Mouse (Mus musculus): Measurements from ENCODE around the gene Rnf6. TPM values are rescaled to one million over a fixed set of nuclear protein-coding genes. Genes with fewer than 3 reads are reported as not detected.
A peak's percentile ranks its signal among the peaks of the same experiment; 100 is the strongest.
"Not testable (repeated sequence)": the region's sequence is repeated elsewhere in the genome, so short reads cannot be mapped to it uniquely, and the experiment has no call there.

Rnf6 gene
- total RNA-seq, 2 experiments from 2014 or later: 67.1 to 75.2 TPM

DNA sequence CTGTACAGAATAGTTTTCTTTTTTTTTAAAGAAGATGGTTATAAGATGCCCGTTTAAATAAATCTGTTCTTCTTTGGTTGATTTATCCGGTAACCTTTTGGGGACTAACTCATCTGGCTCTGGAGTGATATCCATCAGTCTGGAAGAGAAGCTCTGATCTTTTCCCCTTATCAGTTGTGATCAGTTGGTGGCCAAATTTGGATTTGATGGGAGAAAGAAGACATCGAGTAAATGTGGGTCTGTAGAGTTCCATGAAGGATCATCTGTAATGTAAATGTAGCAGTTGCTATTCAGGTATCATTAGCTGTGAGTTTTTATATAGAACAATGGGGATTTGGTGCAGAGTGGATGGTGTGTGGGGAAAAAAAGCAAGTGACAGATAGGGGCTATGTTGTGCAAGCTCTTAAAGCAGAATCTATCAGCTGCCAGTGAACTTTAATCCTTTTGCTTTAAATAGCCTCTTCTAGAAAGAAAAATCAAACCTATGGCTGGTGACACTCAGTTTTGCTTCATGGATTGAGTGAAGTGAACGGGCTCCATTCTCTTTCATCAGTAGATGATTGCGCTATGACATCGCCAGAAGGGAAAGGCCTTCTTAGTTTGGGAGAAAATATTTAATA lies 10.8 kb upstream of the Rnf6 start:
- intact Hi-C loops (cut with DNase I): loop anchor here (5.0 kb wide), 1 partner anchor 60 kb away; no protein-coding TSS in a partner anchor
- no peak for DNase-seq (ENCODE audit: low spot score in 2 of 2)

DNA sequence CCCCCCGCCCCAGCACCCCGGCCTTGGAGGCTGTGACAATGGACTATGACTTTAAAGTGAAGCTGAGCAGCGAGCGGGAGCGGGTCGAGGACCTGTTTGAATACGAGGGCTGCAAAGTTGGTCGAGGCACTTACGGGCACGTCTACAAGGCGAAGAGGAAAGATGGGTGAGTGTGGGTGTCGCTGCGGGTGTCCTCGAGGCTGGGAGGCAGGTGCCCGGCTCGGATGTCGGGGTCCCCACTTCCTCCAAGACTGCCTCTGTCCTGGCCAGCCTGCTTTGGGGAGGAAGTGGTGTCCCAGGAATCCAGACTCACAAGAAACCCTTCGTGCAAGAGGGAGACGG lies 10.3 kb upstream of the Rnf6 start:
- intact Hi-C loops (cut with DNase I): loop anchor here (1.0 to 5.0 kb wide), 2 partner anchors 18 to 61 kb away; no protein-coding TSS in a partner anchor
- DNase-seq (ENCODE audit: low spot score in 2 of 2): no peak

DNA sequence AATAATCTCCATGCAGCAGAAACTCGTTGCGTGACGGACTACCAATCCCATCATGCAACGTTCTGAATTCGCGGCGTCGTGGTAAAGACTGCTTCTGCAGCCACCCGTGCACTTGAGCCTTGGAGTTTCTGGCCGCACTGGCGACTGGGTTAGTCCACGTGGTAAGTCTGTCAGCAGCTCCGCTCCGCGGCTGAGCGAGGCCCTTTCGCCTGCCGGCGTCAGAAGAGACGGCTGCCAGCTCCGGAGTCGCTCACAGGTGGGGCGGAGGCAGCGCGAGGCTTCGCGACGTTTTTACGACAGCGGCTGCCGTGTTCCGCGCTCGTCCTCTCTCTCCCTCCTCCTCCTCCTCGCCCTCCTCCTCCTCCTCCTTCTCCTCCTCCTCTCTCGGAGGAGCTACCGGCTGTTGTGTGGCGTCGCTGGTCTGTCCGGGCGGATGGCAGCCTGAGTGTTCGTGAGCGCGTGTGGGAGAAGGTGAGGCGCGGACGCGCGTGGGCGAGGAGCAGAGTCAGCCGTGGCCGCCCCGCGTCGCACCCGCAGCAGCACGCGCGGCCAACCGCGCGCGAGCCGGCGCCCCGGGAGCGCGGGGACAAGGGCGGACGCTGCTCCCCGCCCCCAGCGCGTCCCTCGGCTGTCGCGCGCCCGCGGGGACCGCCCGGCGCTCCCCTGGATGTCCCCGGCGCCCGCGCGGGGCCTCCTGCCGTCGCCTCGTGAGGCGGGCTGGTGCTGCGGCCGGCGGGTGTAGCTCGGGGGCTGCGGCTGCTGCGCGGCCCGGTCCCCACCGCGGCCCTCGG lies 9.7 kb upstream of the Rnf6 start, which contains the start of gene Cdk8:
Gene Cdk8, plus strand, starts transcription at position 367 of the 791 bp plus-strand sequence.
- peak; percentile 93 to 94 for DNase-seq (ENCODE audit: low spot score in 2 of 2)
- intact Hi-C loops (cut with DNase I): loop anchor here (1.0 to 5.0 kb wide), 2 partner anchors 18 to 61 kb away; no protein-coding TSS in a partner anchor

DNA sequence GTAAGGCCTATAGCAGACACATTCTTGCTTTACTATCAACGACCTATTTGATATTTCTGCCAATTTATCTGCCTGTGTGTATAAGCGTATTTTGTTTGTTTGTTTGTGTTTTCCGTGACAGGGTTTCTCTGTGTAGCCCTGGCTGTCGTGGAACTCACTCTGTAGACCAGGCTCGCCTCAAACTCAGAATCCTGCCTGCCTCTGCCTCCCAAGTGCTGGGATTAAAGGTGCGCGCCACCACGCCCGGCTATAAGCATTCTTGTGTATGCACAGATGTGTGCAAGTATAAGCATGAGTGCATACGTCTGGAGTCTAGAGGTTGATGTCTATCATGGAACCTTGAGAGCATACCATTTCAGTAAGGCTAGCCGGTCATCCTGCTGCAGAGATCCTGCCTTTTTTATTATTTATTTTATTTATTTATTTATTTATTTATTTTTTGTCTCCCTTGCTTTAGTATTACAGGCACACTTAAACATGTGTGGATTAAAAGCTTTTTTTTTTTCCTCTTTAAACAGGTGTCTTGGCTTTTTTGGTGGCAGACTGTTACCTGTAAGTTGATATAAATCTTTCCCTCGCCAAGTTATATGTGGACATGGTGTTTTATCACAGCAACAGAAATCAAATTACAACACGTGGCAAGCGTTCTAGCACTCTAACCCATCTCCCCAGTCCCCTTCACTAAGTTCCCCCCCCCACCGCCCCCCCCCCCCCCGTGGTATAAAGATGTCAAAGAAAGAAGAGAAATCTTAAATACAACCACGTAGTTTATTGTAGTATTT lies 8.7 kb upstream of the Rnf6 start:
- intact Hi-C loops (cut with DNase I): loop anchor here (5.0 kb wide), 1 partner anchor 62 kb away; no protein-coding TSS in a partner anchor
- DNase-seq (ENCODE audit: low spot score in 2 of 2): no peak

DNA sequence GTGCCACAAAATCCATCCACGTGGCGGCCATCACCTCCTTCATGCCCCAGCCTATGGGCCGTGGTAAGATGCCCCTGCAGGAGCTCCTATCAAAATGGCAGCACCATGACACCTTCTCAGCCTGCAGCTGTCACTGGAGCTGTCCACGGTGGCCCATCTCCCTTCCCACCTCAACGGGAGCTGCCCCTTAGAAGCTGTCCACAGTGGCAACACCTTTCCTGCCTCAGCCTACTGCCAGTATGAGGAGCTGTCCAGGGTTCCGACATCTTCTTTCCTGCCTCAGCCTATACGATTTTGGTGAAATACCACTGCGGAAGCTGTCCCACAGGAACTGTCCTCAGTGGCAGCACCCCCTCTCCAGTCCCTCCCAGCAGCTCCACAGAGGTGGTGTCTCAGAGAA lies 6.1 kb upstream of the Rnf6 start:
- no peak for DNase-seq (ENCODE audit: low spot score in 2 of 2)
- intact Hi-C loops (cut with DNase I): no loop called here

DNA sequence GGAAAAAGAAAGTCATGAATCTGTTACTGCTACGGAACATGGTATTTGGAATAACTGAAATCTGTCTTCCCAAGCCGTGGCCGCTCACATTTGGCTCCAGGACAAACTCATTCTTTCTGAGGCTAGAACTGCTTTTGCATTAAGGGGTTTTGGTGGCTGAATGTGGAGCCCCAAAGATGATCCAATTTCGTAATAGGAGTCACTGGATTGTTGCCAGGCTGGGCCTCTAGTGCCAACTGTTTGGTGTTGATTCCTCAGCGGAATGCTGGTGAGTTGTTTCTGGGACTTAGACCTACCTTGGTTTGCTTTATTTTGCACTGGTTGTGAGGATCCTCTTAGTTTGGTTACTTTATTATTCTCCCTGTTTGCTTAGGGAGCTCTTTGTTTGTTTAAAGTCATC lies 2.4 kb upstream of the Rnf6 start:
- no peak for DNase-seq (ENCODE audit: low spot score in 2 of 2)
- intact Hi-C loops (cut with DNase I): loop anchor here (5.0 kb wide), 1 partner anchor 154 kb away; no protein-coding TSS in a partner anchor

DNA sequence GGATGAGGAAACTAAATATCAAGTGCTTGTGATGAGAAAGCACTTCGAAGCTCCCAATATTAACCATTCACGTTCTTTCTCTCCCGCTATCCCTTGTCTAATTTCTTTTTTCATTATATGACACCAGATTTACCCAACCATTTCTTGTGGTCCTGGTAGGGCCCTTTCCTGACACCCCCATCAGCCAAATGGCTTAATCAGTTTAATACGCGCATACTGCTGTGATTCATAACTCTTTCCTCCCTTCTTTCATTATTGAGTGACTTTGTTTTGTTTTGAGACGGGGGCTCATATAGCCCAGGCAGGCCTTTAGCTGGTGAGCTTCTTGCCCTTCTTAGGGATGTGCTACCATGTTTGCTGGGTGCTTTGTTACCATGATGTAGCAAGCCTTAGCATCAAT lies 367 bp upstream of the Rnf6 start:
- DNase-seq (ENCODE audit: low spot score in 2 of 2): no peak
- intact Hi-C loops (cut with DNase I): loop anchor here (5.0 kb wide), 1 partner anchor 156 kb away; no protein-coding TSS in a partner anchor

DNA sequence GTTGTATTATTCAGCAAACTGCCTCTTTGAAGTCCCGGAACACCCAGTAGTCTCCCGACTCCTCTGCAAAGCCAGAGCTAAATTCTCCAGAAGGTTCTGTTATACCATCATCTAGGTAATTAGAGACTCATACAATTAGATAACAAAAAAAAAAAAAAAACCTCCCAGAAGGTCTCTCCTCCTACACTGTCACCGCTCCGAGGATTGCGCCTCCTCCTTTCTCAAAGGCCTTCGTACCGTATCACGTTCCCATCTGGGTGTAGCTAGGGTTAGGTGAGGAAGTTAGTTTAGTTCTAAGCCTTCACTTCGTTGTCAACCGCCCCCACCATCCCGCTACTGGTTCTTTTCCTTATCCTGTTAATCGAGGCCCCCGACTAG lies 865 bp downstream of the Rnf6 start:
- intact Hi-C loops (cut with DNase I): loop anchor here (5.0 kb wide), 1 partner anchor 157 kb away; no protein-coding TSS in a partner anchor
- no peak for DNase-seq (ENCODE audit: low spot score in 2 of 2)

DNA sequence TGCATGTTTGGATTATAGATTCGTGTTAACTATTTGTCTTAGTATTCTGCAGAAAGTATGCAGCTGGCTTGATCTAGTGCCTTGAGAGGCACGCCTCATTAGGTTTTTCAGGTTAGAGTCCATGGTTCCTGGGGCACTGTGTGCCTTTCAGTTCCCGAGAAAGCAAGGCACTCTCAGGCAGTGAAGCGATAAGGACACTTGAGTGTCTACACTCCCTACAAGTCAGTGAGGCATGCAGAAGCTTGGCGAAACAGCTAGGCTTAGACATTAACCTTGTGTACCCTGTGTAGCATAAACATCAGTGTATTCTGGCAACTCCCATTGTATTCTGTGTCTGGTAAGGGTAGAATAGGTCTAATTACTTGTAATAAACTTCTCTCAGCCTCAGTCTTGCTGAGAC lies 15.8 kb downstream of the Rnf6 start:
- DNase-seq (ENCODE audit: low spot score in 2 of 2): no peak
- intact Hi-C loops (cut with DNase I): no loop called here

DNA sequence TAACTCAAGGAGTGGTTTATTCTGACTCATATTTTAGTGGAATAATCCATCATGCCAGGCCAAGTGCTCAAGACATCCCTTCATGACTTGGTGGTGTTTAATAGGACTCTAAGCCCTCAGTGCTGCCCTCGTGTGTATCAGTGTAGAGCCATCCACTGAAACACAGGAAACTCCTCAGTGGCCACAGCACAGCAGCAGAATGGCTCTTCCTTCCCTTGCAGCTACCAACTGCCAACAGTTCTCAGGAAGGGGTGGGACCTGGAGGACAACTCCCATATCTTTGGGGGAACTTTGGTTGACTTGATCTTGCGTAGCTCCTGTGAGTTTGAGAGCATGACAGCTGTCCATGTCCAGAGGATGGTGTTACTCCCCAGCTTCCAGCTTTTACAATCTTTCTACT lies 17.4 kb downstream of the Rnf6 start:
- no peak for DNase-seq (ENCODE audit: low spot score in 2 of 2)
- intact Hi-C loops (cut with DNase I): no loop called here

DNA sequence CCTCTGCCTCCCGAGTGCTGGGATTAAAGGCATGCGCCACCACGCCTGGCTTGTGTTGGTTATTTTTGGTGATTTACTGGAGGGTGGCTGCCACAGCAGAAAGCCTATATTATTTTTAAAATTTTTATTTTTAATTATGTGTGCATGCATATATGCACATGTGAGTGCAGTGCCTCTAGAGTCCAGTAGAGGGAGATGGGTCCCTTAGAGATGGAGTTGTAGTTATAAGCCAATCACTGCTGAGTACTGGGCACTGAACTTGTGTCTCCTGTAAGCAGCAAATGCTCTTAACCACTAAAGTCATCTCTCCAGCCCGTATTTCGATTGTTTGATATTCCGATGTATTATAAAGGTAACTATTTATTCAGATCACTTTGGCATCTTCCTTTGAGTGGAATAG lies 20.8 kb downstream of the Rnf6 start:
- intact Hi-C loops (cut with DNase I): no loop called here
- no peak for DNase-seq (ENCODE audit: low spot score in 2 of 2)

DNA sequence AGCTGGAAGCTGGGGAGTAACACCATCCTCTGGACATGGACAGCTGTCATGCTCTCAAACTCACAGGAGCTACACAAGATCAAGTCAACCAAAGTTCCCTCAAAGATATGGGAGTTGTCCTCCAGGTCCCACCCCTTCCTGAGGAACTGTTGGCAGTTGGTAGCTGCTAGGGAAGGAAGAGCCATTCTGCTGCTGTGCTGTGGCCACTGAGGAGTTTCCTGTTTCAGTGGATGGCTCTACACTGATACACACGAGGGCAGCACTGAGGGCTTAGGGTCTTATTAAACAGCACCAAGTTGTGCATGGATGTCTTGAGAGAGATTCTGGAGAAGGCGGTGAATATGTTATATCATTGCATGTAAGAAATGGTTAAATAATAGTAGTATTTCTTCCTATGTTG lies 21.8 kb downstream of the Rnf6 start:
- intact Hi-C loops (cut with DNase I): no loop called here
- no peak for DNase-seq (ENCODE audit: low spot score in 2 of 2)

DNA sequence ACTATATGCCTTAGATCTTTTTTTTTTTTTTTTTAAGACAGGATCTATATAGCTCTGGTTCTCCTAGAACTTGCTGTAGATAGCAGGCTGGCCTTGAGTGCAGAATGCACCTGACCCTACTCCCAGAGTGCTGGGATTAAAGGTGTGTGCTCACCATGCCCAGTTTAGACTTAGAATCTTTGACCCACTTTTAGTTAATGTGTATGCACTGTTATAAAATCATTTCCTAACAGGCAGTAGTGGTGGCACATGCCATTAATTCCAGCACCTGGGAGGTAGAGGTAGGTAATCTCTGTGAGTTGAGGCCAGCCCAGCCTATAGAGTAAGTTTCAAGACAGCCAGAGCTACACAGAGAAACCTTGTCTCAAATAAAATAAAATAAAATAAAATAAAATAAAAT lies 22.3 kb downstream of the Rnf6 start:
- intact Hi-C loops (cut with DNase I): no loop called here
- no peak for DNase-seq (ENCODE audit: low spot score in 2 of 2)

DNA sequence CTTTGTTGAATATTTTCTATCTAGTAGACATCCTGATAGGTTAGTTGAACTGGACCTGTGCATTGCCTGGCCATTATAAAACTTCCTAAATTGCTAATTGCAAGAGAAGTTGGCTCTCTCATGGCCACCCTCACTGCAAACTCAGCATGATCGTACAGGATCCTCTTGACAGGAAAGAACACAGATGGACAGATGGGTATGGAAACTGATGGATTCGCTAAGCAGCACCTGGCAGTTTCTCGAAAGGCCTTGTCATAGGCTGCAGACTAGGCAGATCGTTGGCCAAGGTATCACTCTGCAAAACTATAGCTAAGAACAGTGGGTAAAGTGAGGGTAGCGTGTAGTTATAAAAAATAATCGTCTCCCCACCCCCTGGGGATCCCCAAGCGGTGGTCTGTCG lies 28.0 kb downstream of the Rnf6 start:
- no peak for DNase-seq (ENCODE audit: low spot score in 2 of 2)
- intact Hi-C loops (cut with DNase I): no loop called here

DNA sequence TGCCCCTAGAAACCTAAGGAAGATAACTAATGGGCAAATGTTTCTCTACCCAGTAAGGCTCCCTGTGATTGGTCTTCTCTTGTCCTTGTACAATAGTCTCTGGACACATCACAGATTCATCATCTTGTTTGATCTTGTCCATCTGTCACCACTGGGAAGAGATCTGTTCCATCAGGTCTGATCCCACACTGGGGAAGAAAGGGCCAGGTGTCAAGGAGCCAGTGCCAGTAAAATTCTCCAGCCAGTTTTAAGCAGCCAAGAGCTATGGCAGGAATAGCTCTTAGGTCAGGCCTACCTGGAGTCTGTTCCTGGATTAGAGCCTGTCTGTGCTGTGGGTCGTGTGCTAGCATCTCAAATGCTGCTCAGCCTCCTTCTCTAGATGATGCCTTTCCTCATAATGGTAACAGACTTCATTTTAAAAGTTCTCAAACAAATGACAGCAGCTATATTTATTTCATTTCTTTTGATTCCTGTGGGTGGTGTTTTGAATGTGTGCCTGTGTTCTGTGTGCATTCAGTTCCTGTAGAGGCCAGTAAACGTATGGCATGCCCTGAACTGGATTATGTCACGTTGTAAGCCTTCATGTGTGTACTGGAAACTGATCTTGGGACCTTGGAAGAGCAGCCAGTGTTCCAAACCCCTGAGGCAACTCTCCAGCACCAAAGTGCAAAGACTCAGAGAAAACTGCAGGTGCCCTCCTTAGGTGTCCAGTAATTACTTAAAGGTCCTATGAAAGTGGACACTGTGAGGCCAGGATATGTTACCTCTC lies 30.7 kb downstream of the Rnf6 start:
- intact Hi-C loops (cut with DNase I): no loop called here
- no peak for DNase-seq (ENCODE audit: low spot score in 2 of 2)

DNA sequence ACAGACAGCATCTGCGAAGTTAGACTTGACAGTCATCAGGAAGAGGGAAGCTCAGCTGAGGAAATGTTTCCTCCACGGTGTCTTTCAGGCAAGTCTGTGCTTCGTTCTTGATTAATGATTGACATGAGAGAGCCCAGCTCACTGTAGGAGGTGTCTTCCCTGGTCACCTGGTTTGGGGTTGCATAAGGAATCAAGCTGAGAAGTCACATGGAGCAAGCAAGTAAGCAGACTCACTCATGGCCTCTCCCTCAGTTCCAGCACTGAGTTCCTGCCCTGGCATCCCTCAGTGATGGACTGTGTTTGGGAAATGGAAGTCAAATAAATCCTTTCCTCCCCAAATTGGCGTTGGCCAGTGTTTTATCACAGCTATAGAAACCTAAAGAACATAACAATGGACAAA lies 31.3 kb downstream of the Rnf6 start:
- intact Hi-C loops (cut with DNase I): no loop called here
- DNase-seq (ENCODE audit: low spot score in 2 of 2): no peak

DNA sequence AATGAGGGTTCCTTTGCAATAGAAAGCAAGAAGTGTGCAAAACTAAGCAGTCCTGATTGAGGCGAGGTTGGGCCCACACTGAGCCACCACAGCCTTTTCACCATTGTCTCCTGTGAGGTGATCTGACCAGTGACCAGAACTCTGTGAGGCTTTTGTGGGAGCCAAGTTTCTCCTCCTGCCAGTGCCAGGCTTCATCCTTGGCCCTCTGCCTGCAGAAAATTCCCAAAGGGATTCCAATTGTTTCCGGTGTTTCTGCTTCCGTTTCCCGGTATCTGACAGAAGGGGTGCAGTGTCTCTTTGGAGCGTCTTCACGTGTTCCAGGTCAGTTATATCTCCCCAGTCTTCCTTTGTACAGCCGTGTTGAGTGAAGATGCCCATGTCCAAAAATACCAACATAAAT lies 32.6 kb downstream of the Rnf6 start:
- intact Hi-C loops (cut with DNase I): no loop called here
- DNase-seq (ENCODE audit: low spot score in 2 of 2): no peak

DNA sequence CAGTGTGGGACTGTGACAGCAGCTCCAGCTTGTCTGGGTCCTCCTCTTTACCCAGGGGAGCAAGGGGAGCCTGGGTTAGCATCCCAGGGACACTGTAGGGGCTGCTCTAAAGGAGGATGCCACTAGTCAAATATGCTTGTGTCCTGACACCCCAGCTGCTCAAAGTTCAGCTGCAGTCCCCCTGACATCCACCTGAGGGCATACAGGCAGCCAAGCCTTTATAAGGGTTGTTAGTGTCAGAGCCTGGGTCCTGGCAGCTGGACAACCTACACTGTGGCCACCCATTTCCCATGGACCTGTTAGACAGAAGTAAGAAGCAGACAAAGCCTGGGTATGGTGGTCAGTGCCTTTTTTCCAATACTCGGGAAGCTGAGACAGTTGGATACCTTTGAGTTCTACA lies 33.2 kb downstream of the Rnf6 start:
- DNase-seq (ENCODE audit: low spot score in 2 of 2): no peak
- intact Hi-C loops (cut with DNase I): no loop called here

DNA sequence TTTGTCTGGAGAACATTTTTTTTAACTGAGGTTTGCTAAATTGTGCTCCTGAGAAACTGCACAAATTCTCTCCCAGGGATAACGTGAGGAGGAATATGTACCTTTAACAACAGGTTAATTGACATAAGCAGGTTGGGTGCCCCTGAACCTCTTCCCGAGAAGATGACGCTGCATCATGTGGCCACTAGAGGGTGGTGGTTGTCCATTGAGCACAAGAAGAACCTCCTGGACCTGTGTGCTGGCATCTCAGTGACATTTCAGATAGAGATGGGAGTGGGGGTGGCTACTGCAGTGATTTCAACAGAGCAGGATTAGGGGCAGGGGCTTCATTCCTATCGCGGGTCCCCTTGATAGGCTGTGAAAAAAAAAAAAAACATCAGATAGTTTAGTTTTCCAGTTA lies 33.9 kb downstream of the Rnf6 start:
- intact Hi-C loops (cut with DNase I): not testable (repeated sequence)
- peak; percentile 48 to 51 for DNase-seq (ENCODE audit: low spot score in 2 of 2)

DNA sequence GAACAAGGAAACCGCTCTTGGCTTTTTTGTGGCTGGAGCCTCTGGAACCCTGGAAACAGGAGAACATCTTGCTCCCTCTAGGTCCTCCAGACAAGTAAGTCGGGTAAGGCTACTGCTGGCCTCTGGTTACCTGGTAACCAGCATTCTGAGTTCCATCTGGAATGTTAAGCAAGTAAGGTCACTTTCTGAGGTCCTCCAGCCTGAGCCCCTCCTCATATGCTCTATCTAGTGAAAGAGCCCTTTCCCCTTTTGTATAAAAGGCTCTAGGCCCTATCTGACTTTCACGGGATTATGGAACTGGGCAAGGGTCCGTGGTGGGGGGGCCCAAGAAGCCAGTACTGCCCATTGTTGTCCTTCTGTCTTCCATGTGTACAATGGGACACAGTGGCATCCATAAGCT lies 36.2 kb downstream of the Rnf6 start, which contains the start of gene 1700001J03Rik:
Gene 1700001J03Rik, minus strand, starts transcription at position 101 of the 400 bp plus-strand sequence.
- intact Hi-C loops (cut with DNase I); DNase-seq (ENCODE audit: low spot score in 2 of 2): not testable (repeated sequence)
